Mouse (Mus musculus) kidney, adult 9 months (tissue): Measurements from ENCODE around the gene Cdh23.

Source experiments
- DNase-seq: peaks from one replicate; pipeline ENCODE4 v3.0.0; 2022

Gene Cdh23

DNA sequence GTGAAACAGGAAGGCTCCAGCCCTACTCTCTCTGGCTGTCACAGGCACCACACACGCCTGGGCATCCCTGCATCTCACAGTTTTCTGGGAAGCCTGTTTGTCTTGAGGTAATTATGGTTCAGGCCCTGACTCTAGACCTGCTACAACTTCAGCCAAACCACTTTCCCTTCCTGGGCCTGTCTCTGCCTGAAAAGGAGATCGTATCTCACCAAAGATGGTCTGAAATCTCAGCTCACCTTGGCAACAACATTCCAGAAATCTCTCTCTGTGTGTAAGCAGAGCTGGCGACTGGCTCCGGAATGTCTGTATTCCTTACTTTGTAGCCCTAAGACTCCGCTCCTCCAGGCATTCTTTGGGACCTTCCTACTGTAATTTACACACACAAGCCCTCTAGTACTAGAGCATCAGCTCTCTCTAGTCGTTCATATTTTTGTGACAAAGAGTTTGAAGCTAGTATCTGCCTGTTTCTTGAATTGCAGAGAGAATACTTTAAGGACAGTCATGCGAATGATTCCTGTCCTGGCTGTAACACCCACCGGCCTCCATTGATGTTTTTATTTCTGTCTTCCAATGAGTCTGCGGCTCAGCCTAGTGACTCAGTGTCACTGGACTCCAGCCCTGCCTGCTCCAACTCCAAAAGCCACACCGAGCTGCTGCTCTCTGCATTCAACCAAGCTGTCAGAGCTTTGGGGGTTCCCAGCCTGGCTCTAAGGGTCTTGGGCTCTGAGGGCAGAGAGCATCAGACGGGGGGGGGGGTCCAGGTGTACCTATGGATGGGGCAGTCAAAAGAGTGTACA, 341.2 kb downstream of the Cdh23 start:
- no peak for DNase-seq

- DNase-seq = no peak
Observed at GRCm38 (mm10) chr10:60354003-60354325, 342.3 kb downstream of the Cdh23 start.

DNA sequence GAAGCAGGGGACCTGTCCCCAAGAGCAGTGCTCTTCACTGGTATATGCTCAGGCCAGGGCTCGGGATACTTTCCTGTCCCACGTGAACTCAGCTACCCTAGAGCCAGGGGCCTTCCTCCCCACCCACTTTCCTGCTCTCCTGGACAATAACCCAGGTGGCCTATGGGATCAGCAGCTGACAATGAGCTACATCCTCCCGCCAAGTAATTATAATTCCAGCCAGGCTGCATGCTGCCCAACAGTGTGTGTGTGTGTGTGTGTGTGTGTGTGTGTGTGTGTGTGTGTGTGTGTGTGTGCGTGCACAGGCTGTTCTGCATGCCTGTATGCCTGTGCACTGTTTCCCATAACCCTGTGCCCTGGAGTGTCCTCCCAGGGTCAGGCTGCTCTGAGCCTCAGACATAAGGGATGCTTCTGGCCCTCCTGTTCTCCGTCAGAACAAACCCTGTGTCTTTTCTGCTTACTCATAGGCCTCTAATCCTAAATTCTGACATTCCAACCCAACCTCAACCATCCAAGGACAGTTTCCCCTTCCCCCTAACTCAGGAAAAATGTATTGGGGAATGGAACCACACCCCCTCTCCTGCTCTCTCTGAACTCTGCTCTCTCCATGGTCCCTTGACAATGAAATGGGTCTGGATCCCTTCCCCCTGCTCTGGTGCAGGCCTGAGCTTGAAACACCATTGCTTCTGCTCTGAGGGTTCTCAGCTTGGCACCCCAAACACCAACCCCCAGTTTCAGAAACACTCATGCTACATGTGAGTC, 342.9 kb downstream of the Cdh23 start:
- no peak for DNase-seq

DNA sequence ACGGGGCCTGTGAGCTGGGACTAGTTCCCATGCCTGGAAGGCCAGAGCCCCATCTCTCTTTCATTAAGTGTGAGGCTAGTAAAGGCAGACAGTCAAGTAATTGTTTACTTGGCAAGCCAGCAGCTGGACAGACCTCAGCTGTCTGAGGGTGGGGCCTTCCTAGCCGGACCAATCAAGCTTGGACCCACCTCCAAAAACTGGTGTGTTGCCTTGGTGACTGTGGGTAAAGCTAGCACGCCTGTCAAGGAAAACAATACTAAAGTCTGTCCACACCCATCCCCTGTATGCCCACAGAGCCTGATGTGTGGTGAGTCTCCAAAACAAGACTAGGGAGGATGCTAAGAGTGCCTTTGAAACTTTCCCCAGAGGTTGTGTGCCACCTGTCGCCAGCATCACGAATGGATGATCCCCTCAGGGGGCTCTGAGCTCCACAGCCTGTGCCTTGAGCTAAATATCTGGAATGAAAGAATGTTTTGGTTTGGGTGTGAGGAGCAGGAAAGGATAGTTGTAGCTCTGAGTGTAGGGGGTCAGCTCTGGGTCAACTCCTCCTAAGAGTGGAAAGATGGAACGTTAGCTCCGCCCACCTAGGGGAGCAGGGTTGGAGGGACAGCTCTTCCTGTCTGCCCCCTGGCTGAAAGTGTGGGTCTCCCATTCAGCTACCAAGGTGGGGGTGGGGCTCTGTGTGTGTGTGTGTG, 344.4 kb downstream of the Cdh23 start:
- DNase-seq = peak; percentile 68

- no peak for DNase-seq
Observed at GRCm38 (mm10) chr10:60351248-60351647, 345.0 kb downstream of the Cdh23 start.

- peak; percentile 92 for DNase-seq
Observed at GRCm38 (mm10) chr10:60350805-60351167, 345.5 kb downstream of the Cdh23 start.

DNA sequence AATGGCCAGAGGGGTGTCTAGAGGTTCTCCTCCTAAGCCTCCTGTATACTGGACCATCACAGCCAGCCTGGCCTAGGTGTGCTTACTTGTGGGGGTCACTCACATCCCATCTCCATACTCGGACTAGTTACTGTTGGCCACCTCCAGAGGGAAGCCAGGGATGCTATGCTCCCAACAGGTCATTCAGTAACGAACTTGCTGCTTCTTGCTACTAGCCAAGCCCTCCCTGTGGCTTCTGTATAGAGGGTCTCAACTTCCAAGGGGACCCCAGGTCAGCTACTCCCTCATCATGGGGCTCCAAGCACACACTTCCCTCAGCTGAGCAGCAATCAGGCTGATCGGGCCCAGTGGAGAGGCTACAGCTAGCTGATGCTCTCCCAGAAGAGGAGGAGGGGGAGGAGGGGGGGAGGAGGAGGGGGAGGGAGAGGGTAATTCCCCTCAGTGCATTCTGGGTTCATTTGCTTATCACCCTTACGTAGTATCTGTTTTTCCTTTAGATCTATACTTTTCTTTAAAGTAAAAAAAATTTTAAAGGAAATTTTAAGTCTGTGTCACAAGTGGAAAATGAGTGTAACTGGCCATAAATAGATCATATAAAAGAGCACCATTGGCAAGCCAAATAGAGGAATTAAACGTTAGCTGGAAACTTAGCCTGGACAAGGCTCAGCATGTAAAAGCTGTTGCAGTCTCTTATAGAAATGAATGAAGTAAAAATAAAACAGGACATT, 346.0 kb downstream of the Cdh23 start:
- DNase-seq = no peak

- DNase-seq = no peak
Observed at GRCm38 (mm10) chr10:60349644-60350043, 346.6 kb downstream of the Cdh23 start.

GRCm38 (mm10) chr10:60349056-60349455, 347.2 kb downstream of the Cdh23 start:
- no peak for DNase-seq

- no peak for DNase-seq
Observed at GRCm38 (mm10) chr10:60347768-60348610, 348.3 kb downstream of the Cdh23 start.

- DNase-seq = peak; percentile 77
Observed at GRCm38 (mm10) chr10:60346701-60347405, 349.4 kb downstream of the Cdh23 start, which contains the start of gene Vsir. TSS of gene Vsir (plus strand) at chr10:60346851.

DNA sequence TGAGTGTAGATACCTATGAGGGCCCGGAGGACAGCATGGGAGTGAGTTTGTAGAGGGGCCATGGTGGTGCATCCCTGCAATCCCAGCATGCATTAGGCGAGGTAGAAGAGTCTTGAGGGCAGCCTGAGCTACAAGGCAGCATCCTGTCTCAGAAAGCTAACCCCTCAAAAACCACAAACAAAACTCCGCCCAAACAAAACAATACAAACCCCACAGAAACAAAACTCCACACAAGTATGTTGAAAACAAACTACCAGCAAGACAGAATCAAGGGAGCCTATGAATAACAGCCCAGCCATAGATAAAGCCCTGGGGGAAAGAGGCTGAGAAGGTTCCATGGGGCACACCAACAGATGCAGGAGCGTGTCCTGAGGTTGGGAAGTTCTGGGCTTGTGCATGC, 350.2 kb downstream of the Cdh23 start:
- DNase-seq = no peak

GRCm38 (mm10) chr10:60344111-60344510, 352.2 kb downstream of the Cdh23 start:
- DNase-seq = no peak

GRCm38 (mm10) chr10:60341528-60341927, 354.8 kb downstream of the Cdh23 start:
- DNase-seq = no peak

- no peak for DNase-seq
Observed at GRCm38 (mm10) chr10:60335021-60335420, 361.3 kb downstream of the Cdh23 start.

DNA sequence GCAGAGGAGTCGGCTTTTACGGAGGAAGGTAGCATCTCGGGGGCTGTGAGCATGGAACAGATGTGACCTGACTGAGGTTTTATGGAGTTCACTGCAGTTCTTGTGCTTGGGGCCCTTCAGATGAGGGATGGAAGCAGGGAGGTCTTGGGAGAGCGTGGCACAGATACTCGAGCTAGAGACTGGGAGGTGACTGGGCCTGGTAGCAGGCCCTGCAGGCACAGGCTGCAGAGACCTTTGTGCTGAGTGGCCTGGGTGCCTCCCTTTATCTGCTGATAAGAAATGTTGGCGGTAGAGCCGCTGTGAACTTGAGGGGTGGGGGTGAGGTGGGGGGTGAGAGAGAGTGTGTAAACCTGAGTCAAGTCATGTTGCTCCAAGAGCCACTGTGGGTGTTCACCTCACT, 361.7 kb downstream of the Cdh23 start:
- no peak for DNase-seq

- no peak for DNase-seq
Observed at GRCm38 (mm10) chr10:60328963-60329650, 367.2 kb downstream of the Cdh23 start.

DNA sequence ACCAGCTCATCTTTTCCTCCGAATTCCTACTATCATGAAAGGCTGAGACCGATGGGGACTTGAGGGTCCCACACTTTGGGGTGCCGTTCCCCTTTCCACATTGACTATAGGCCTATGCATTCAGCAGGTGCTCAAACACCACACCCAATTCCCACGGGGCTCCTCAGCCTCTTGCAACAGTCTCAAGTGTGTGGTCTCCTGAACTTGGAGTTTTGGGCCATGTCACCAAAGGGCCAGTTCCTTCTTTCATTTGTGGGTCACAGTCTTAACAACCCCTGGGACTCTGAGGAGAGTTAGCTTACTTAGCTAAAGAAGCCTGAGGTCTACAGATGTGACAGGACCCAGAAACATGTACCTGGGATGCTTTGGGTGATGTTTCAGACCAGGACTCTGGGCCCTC, 380.1 kb downstream of the Cdh23 start:
- DNase-seq = no peak

GRCm38 (mm10) chr10:60313606-60314005, 382.7 kb downstream of the Cdh23 start:
- DNase-seq = no peak

DNA sequence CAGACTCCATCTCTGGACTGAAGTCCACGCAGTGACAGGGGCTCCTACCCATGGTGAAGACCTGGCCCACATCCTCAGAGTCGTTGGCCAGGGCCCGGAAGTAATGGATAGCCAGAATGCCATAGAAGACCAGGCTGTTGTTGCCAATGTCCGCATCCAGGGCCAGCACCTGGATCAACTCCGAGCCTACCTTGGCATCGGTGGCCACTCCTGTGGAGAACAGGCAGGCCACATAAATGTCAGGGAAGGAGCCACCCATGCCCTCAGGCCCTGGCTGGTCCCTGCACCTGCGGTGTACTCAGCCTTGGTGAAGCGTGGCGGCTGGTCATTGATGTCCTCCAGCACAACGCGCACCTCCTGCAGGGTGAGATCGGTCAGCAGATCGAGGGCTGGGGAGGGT, 385.7 kb downstream of the Cdh23 start:
- DNase-seq = no peak
